Mouse (Mus musculus) forebrain, postnatal 0 days (tissue): ENCODE results near the gene Samd1. TPM values are rescaled to one million over a fixed set of nuclear protein-coding genes. Genes with fewer than 3 reads are reported as not detected.

Experiments
- ATAC-seq: fragments of 200-750 bp; cut with Nextera tagmentation; 2 replicates; pipeline ENCODE4 v1.8.0; 2017; ENCODE audit warnings: mild to moderate bottlenecking, moderate library complexity
- DNase-seq: peaks from one replicate; pipeline ENCODE4 v3.0.0-alpha.2; 2015
- H3K27ac ChIP-seq: fragments of 300-500 bp; sonication (generic); 2 replicates; pipeline ENCODE4 v1.5.1; 2014; ENCODE audit warnings: low read depth, mild to moderate bottlenecking, antibody characterized with exemption, low read length, moderate library complexity, mixed read lengths
- H3K27me3 ChIP-seq: fragments of 300-500 bp; sonication (generic); 2 replicates; pipeline ENCODE4 v1.6.1; 2014; ENCODE audit warnings: mild to moderate bottlenecking, low read length, mixed read lengths; ENCODE audit not compliant: insufficient read depth
- H3K36me3 ChIP-seq: fragments of 300-500 bp; sonication (generic); 2 replicates; pipeline ENCODE4 v1.6.1; 2014; ENCODE audit warnings: mild to moderate bottlenecking, moderate library complexity; ENCODE audit not compliant: insufficient read depth
- H3K4me1 ChIP-seq: fragments of 300-500 bp; sonication (generic); 2 replicates; pipeline ENCODE4 v1.6.1; 2014; ENCODE audit warnings: antibody characterized with exemption; ENCODE audit not compliant: insufficient read depth
- H3K4me2 ChIP-seq: fragments of 300-500 bp; sonication (generic); 2 replicates; pipeline ENCODE4 v1.6.1; 2014; ENCODE audit warnings: low read depth, mild to moderate bottlenecking, moderate library complexity
- H3K4me3 ChIP-seq: fragments of 300-500 bp; sonication (generic); 2 replicates; pipeline ENCODE4 v1.5.1; 2014; ENCODE audit warnings: low read depth, low read length, mixed read lengths
- H3K9ac ChIP-seq: fragments of 300-500 bp; sonication (generic); 2 replicates; pipeline ENCODE4 v1.6.1; 2014; ENCODE audit warnings: mild to moderate bottlenecking
- H3K9me3 ChIP-seq: fragments of 300-500 bp; sonication (generic); 2 replicates; pipeline ENCODE4 v1.6.1; 2016; ENCODE audit warnings: low read length
- CTCF ChIP-seq: sonication (generic); IDR thresholded peaks from 2 replicates; pipeline ENCODE4 v1.5.1; 2016; ENCODE audit warnings: antibody characterized with exemption, control low read depth, low read depth
- WGBS: fragments of 180-500 bp; shearing (Covaris S2); extraction: QIAGEN DNeasy Blood & Tissue Kit; methylation state at CpG from one replicate; pipeline ENCODE4 v1.1.7; 2014; 5-methylcytosine and 5-hydroxymethylcytosine counted together
- microRNA counts: library from miRNA; unstranded; fragments of <30 nt; microRNA quantifications from one replicate; lab custom pipeline; 2015
- microRNA-seq, 2 experiments: library from miRNA; unstranded; fragments of <30 nt; microRNA quantifications; one replicate each; pipeline ENCODE4; 2016
- polyA plus RNA-seq: library from polyadenylated mRNA; unstranded; fragments of >200 nt; fragmentation: Nextera tagmentation; extraction: Ambion mirVana; gene quantifications from 2 replicates; pipeline ENCODE4 v1.2.1, GENCODE M21; 2015
- total RNA-seq: library from RNA; depleted of rRNA; stranded (reverse); fragments of >200 nt; gene quantifications from 2 replicates; pipeline ENCODE4 v1.2.3, GENCODE M21; 2014; rRNA removed

Gene Samd1
- total and polyA plus RNA-seq, 2 experiments from 2014 or later: 6.7 to 116 TPM

- no peak overlapping the region for H3K9ac ChIP-seq
- peaks cover 6% of the 10 kb centered on the region; the same call in 1 of the 2 replicates for H3K4me1 ChIP-seq
- no peak overlapping the region for H3K27ac ChIP-seq
- WGBS: 5% methylated on average over 5 of the region's 5 CpGs
- TF ChIP-seq CTCF: peak; percentile 88
- no peaks in the 10 kb centered on the region for H3K9me3 ChIP-seq
- no peaks in the 10 kb centered on the region for H3K36me3 ChIP-seq
- H3K4me2 ChIP-seq: no peak overlapping the region
- no peak overlapping the region for H3K4me3 ChIP-seq
- ATAC-seq: peak; percentile 50; the same call in 1 of the 2 replicates
- H3K27me3 ChIP-seq: peaks cover 20% of the 10 kb centered on the region
- DNase-seq: peak; percentile 90
These were observed 41.6 kb downstream of the Samd1 start for GRCm38 (mm10) chr8:84039050-84039449.

GRCm38 (mm10) chr8:84042066-84042947 is 44.8 kb downstream of the Samd1 start, which contains the start of gene Il27ra:
Gene Il27ra (minus strand): TSS chr8:84042589.
- DNase-seq: peak; percentile 37

GRCm38 (mm10) chr8:84042948-84043342 is 45.5 kb downstream of the Samd1 start:
- ATAC-seq (no peak), DNase-seq (no peak)
- Histone ChIP-seq H3K9me3 (no peaks in the 10 kb centered on the region), H3K4me2 (no peak overlapping the region), H3K4me1 (peaks cover 6% of the 10 kb centered on the region; the same call in 1 of the 2 replicates), H3K27ac (no peak overlapping the region), H3K36me3 (no peaks in the 10 kb centered on the region), H3K27me3 (peaks cover 34% of the 10 kb centered on the region), H3K9ac (no peak overlapping the region), H3K4me3 (no peak overlapping the region)
- no peak for TF ChIP-seq CTCF
- 39% methylated on average over 12 of the region's 12 CpGs for WGBS

More at GRCm38 (mm10) chr8:84042066-84042947, 44.8 kb downstream of the Samd1 start, which contains the start of gene Il27ra:
- no peaks in the 10 kb centered on the region for H3K9me3 ChIP-seq
- H3K9ac ChIP-seq: peak within 1 kb of the TSS; percentile 18; the same call in 1 of the 2 replicates
- no peaks in the 10 kb centered on the region for H3K36me3 ChIP-seq
- peaks cover 34% of the 10 kb centered on the region for H3K27me3 ChIP-seq
- WGBS: 5% methylated on average over 40 of the region's 40 CpGs
- peak; percentile 73 for TF ChIP-seq CTCF
- ATAC-seq: peak; percentile 58
- H3K27ac ChIP-seq: no peak within 1 kb of the TSS
- H3K4me1 ChIP-seq: peaks cover 6% of the 10 kb centered on the region; the same call in 1 of the 2 replicates
- peak within 1 kb of the TSS; percentile 61 for H3K4me2 ChIP-seq
- peak within 1 kb of the TSS; percentile 28 for H3K4me3 ChIP-seq

GRCm38 (mm10) chr8:84044103-84044502 is 46.6 kb downstream of the Samd1 start:
- Histone ChIP-seq H3K9ac (no peak overlapping the region), H3K36me3 (no peaks in the 10 kb centered on the region), H3K4me1 (peaks cover 6% of the 10 kb centered on the region; the same call in 1 of the 2 replicates), H3K9me3 (no peaks in the 10 kb centered on the region), H3K27me3 (peaks cover 34% of the 10 kb centered on the region), H3K4me2 (no peak overlapping the region), H3K4me3 (no peak overlapping the region), H3K27ac (no peak overlapping the region)
- DNase-seq (no peak), ATAC-seq (no peak)
- 13% methylated on average over 7 of the region's 7 CpGs for WGBS
- no peak for TF ChIP-seq CTCF

- H3K27me3 ChIP-seq: peaks cover 34% of the 10 kb centered on the region
These were observed 47.4 kb downstream of the Samd1 start, which contains the start of gene Rln3 for GRCm38 (mm10) chr8:84044900-84045299. Gene Rln3 (minus strand): TSS chr8:84045000.

GRCm38 (mm10) chr8:84046505-84046904 is 49.0 kb downstream of the Samd1 start:
- H3K4me2 ChIP-seq: no peak overlapping the region
- no peak overlapping the region for H3K9ac ChIP-seq
- H3K36me3 ChIP-seq: no peaks in the 10 kb centered on the region
- H3K4me1 ChIP-seq: peaks cover 6% of the 10 kb centered on the region; the same call in 1 of the 2 replicates
- no peak for DNase-seq
- peaks cover 34% of the 10 kb centered on the region for H3K27me3 ChIP-seq
- no peaks in the 10 kb centered on the region for H3K9me3 ChIP-seq
- no peak for TF ChIP-seq CTCF
- no peak overlapping the region for H3K4me3 ChIP-seq
- ATAC-seq: no peak
- 80% methylated on average over 3 of the region's 3 CpGs for whole genome bisulfite sequencing
- no peak overlapping the region for H3K27ac ChIP-seq

More at GRCm38 (mm10) chr8:84044900-84045299, 47.4 kb downstream of the Samd1 start, which contains the start of gene Rln3:
- H3K27ac ChIP-seq: no peak within 1 kb of the TSS
- H3K9ac ChIP-seq: no peak within 1 kb of the TSS
- no peak within 1 kb of the TSS for H3K4me2 ChIP-seq
- no peaks in the 10 kb centered on the region for H3K9me3 ChIP-seq
- peaks cover 6% of the 10 kb centered on the region; the same call in 1 of the 2 replicates for H3K4me1 ChIP-seq
- DNase-seq: no peak
- no peak for TF ChIP-seq CTCF
- no peak within 1 kb of the TSS for H3K4me3 ChIP-seq
- no peaks in the 10 kb centered on the region for H3K36me3 ChIP-seq
- no peak for ATAC-seq
- 11% methylated on average over 9 of the region's 9 CpGs for WGBS

GRCm38 (mm10) chr8:84048171-84048570 is 50.7 kb downstream of the Samd1 start:
- Histone ChIP-seq H3K27ac (no peak overlapping the region), H3K4me2 (no peak overlapping the region), H3K9ac (no peak overlapping the region), H3K27me3 (peaks cover 23% of the 10 kb centered on the region), H3K9me3 (no peaks in the 10 kb centered on the region), H3K4me3 (no peak overlapping the region), H3K4me1 (no peaks in the 10 kb centered on the region), H3K36me3 (no peaks in the 10 kb centered on the region)
- ATAC-seq (no peak), DNase-seq (no peak)
- WGBS: 80% methylated on average over 5 of the region's 5 CpGs
- TF ChIP-seq CTCF: no peak

MicroRNAs encoded within 50 kb of the gene (microRNA counts, 519-probe panel; counts per million panel counts)
- microRNA mmu-miR-1199 (lab: Ali Mortazavi, UCI): not detected

Small RNA genes lying within 50 kb of the gene (microRNA-seq; reads per million reads assigned to microRNA genes)
- gene Mir1199: 0 to 0.24 reads per million in 2 experiments
- 1.5 to 2.2 reads per million in 2 experiments for gene Mir8111

Other genes with a start within 250 kb of the Samd1 start
- 248 and 259 TPM in 2 replicates for gene Adgrl1, start 97.6 kb upstream of the Samd1 start, total RNA-seq
- 38.5 and 56.5 TPM in 2 replicates for gene Adgrl1, start 97.6 kb upstream of the Samd1 start, polyA plus RNA-seq
- gene Gm10644, start 42.5 kb upstream of the Samd1 start, total RNA-seq: 0.14 and 0.31 TPM in 2 replicates
- gene Gm10644, start 42.5 kb upstream of the Samd1 start, polyA plus RNA-seq: 0.14 and 0.40 TPM in 2 replicates
- gene Asf1b, start 42.2 kb upstream of the Samd1 start, total RNA-seq: 1.7 and 5.0 TPM in 2 replicates
- gene Asf1b, start 42.2 kb upstream of the Samd1 start, polyA plus RNA-seq: 4.7 and 5.1 TPM in 2 replicates
- 133 and 151 TPM in 2 replicates for gene Prkaca, start 24.7 kb upstream of the Samd1 start, total RNA-seq
- gene Prkaca, start 24.7 kb upstream of the Samd1 start, polyA plus RNA-seq: 172 and 215 TPM in 2 replicates
- 0.15 and 0.81 TPM in 2 replicates for gene 1700067K01Rik, start 3.8 kb downstream of the Samd1 start, total RNA-seq
- 0.36 and 0.86 TPM in 2 replicates for gene 1700067K01Rik, start 3.8 kb downstream of the Samd1 start, polyA plus RNA-seq
- not detected in 2 replicates for gene 2210011C24Rik, start 14.5 kb downstream of the Samd1 start, total RNA-seq
- 0.38 and 1.2 TPM in 2 replicates for gene 2210011C24Rik, start 14.5 kb downstream of the Samd1 start, polyA plus RNA-seq
- 2.7 and 5.4 TPM in 2 replicates for gene Palm3, start 23.8 kb downstream of the Samd1 start, total RNA-seq
- 2.8 and 4.3 TPM in 2 replicates for gene Palm3, start 23.8 kb downstream of the Samd1 start, polyA plus RNA-seq
- 0.31 and 0.86 TPM in 2 replicates for gene Il27ra, start 44.9 kb downstream of the Samd1 start, total RNA-seq
- gene Il27ra, start 44.9 kb downstream of the Samd1 start, polyA plus RNA-seq: 0.29 and 0.45 TPM in 2 replicates
- 0.33 TPM in 1 of 2 replicates, not detected in the other for gene Rln3, start 47.3 kb downstream of the Samd1 start, total RNA-seq
- not detected in 2 replicates for gene Rln3, start 47.3 kb downstream of the Samd1 start, polyA plus RNA-seq
- gene Gm10643, start 67.5 kb downstream of the Samd1 start, total RNA-seq: 3.3 and 4.7 TPM in 2 replicates
- 1.3 and 1.6 TPM in 2 replicates for gene Gm10643, start 67.5 kb downstream of the Samd1 start, polyA plus RNA-seq
- gene Rfx1, start 69.2 kb downstream of the Samd1 start, total RNA-seq: 22.2 and 31.2 TPM in 2 replicates
- 4.4 and 6.2 TPM in 2 replicates for gene Rfx1, start 69.2 kb downstream of the Samd1 start, polyA plus RNA-seq
- 49.5 and 63.2 TPM in 2 replicates for gene Dcaf15, start 107.1 kb downstream of the Samd1 start, total RNA-seq
- 16.3 and 17.2 TPM in 2 replicates for gene Dcaf15, start 107.1 kb downstream of the Samd1 start, polyA plus RNA-seq
- 0.08 and 0.24 TPM in 2 replicates for gene Podnl1, start 128.3 kb downstream of the Samd1 start, total RNA-seq
- gene Podnl1, start 128.3 kb downstream of the Samd1 start, polyA plus RNA-seq: 0.09 and 0.23 TPM in 2 replicates
- 64.2 and 70.1 TPM in 2 replicates for gene Cc2d1a, start 150.3 kb downstream of the Samd1 start, total RNA-seq
- 36.3 and 48.4 TPM in 2 replicates for gene Cc2d1a, start 150.3 kb downstream of the Samd1 start, polyA plus RNA-seq
- 3.5 and 6.0 TPM in 2 replicates for gene 4930432K21Rik, start 150.4 kb downstream of the Samd1 start, total RNA-seq
- gene 4930432K21Rik, start 150.4 kb downstream of the Samd1 start, polyA plus RNA-seq: 2.4 and 3.3 TPM in 2 replicates
- 1.7 and 3.2 TPM in 2 replicates for gene Nanos3, start 187.5 kb downstream of the Samd1 start, total RNA-seq
- 10.0 and 13.3 TPM in 2 replicates for gene Nanos3, start 187.5 kb downstream of the Samd1 start, polyA plus RNA-seq
- 36.5 and 47.7 TPM in 2 replicates for gene Zswim4, start 239.4 kb downstream of the Samd1 start, total RNA-seq
- 15.1 and 15.5 TPM in 2 replicates for gene Zswim4, start 239.4 kb downstream of the Samd1 start, polyA plus RNA-seq